Mouse (Mus musculus) cortical plate, adult 2 months (tissue): ENCODE measurements around the gene Rps6ka2. TPM values are rescaled to one million over a fixed set of nuclear protein-coding genes. Genes with fewer than 3 reads are reported as not detected.

Experiments
- H3K27ac ChIP-seq: fragments of 200-500 bp; 2 replicates; pipeline ENCODE4 v1.5.1; 2012; ENCODE audit warnings: low read length, control low read depth, inconsistent platforms; ENCODE audit not compliant: insufficient read depth
- H3K4me1 ChIP-seq: fragments of 200-500 bp; 2 replicates; pipeline ENCODE4 v1.6.1; 2011; ENCODE audit warnings: low read length; ENCODE audit not compliant: control insufficient read depth, insufficient read depth
- H3K4me3 ChIP-seq: fragments of 200-500 bp; 2 replicates; pipeline ENCODE4 v1.5.1; 2011; ENCODE audit warnings: mild to moderate bottlenecking, low read length, control low read depth; ENCODE audit not compliant: insufficient read depth
- CTCF ChIP-seq: fragments of 200-500 bp; IDR thresholded peaks from 2 replicates; pipeline ENCODE4 v1.5.1; 2011; ENCODE audit warnings: mild to moderate bottlenecking, control low read depth, low read length; ENCODE audit not compliant: insufficient read depth; ENCODE audit errors: extremely low read depth
- POLR2A ChIP-seq: fragments of 200-500 bp; IDR thresholded peaks from 2 replicates; pipeline ENCODE4 v1.6.1; 2011; ENCODE audit warnings: mild to moderate bottlenecking, low read length, control low read depth; ENCODE audit not compliant: insufficient read depth; ENCODE audit errors: extremely low read depth
- polyA plus RNA-seq: library from polyadenylated mRNA; depleted of rRNA; stranded (reverse); fragments of >200 nt; gene quantifications from 2 replicates; pipeline ENCODE4 v1.2.3, GENCODE M21; 2012

The Rps6ka2 gene
- polyA plus RNA-seq, 1 experiment: 48.3 TPM

- Histone ChIP-seq H3K4me1 (peaks cover 4% of the 10 kb centered on the region), H3K27ac (no peak overlapping the region), H3K4me3 (no peak overlapping the region)
- TF ChIP-seq POLR2A (no peak), CTCF (no peak)
Measured at GRCm38 (mm10) chr17:7219044-7219718, 49.3 kb downstream of the Rps6ka2 start.

- Histone ChIP-seq H3K4me3 (no peak overlapping the region), H3K4me1 (peaks cover 4% of the 10 kb centered on the region; the same call in 1 of the 2 replicates), H3K27ac (no peak overlapping the region)
- TF ChIP-seq CTCF: no peak
- TF ChIP-seq POLR2A: no peak
Measured at GRCm38 (mm10) chr17:7221310-7221709, 51.4 kb downstream of the Rps6ka2 start.

- TF ChIP-seq CTCF: no peak
- Histone ChIP-seq H3K4me3 (no peak overlapping the region), H3K27ac (no peak overlapping the region), H3K4me1 (peaks cover 4% of the 10 kb centered on the region; the same call in 1 of the 2 replicates)
Measured at GRCm38 (mm10) chr17:7222198-7222597, 52.3 kb downstream of the Rps6ka2 start.

GRCm38 (mm10) chr17:7228545-7228944 lies 58.6 kb downstream of the Rps6ka2 start:
- TF ChIP-seq POLR2A (no peak), CTCF (no peak)
- H3K4me1 ChIP-seq: peaks cover 12% of the 10 kb centered on the region

GRCm38 (mm10) chr17:7231312-7231711 lies 61.4 kb downstream of the Rps6ka2 start:
- H3K4me1 ChIP-seq: peaks cover 18% of the 10 kb centered on the region
- TF ChIP-seq POLR2A (no peak), CTCF (no peak)
- H3K27ac ChIP-seq: peak overlapping the region; percentile 41; the same call in 1 of the 2 replicates
- no peak overlapping the region for H3K4me3 ChIP-seq

More at GRCm38 (mm10) chr17:7228545-7228944, 58.6 kb downstream of the Rps6ka2 start:
- Histone ChIP-seq H3K27ac (no peak overlapping the region), H3K4me3 (no peak overlapping the region)

- no peak for TF ChIP-seq POLR2A
- no peak for TF ChIP-seq CTCF
- Histone ChIP-seq H3K27ac (peak overlapping the region; percentile 41; the same call in 1 of the 2 replicates), H3K4me1 (peaks cover 18% of the 10 kb centered on the region), H3K4me3 (no peak overlapping the region)
Measured at GRCm38 (mm10) chr17:7231790-7232189, 61.9 kb downstream of the Rps6ka2 start.

- Histone ChIP-seq H3K4me3 (no peak overlapping the region), H3K27ac (peak overlapping the region; percentile 64; the same call in 1 of the 2 replicates), H3K4me1 (peaks cover 18% of the 10 kb centered on the region)
- TF ChIP-seq CTCF: no peak
- TF ChIP-seq POLR2A: no peak
Measured at GRCm38 (mm10) chr17:7232400-7232799, 62.5 kb downstream of the Rps6ka2 start.

GRCm38 (mm10) chr17:7233197-7233596 lies 63.3 kb downstream of the Rps6ka2 start:
- H3K27ac ChIP-seq: peak overlapping the region; percentile 64
- TF ChIP-seq CTCF: no peak
- peaks cover 18% of the 10 kb centered on the region for H3K4me1 ChIP-seq

GRCm38 (mm10) chr17:7237706-7238105 lies 67.8 kb downstream of the Rps6ka2 start:
- no peak overlapping the region for H3K27ac ChIP-seq
- no peak for TF ChIP-seq CTCF
- no peak for TF ChIP-seq POLR2A
- peaks cover 15% of the 10 kb centered on the region for H3K4me1 ChIP-seq

More at GRCm38 (mm10) chr17:7233197-7233596, 63.3 kb downstream of the Rps6ka2 start:
- H3K4me3 ChIP-seq: no peak overlapping the region

GRCm38 (mm10) chr17:7238766-7239165 lies 68.9 kb downstream of the Rps6ka2 start:
- Histone ChIP-seq H3K4me1 (peaks cover 7% of the 10 kb centered on the region), H3K4me3 (no peak overlapping the region), H3K27ac (no peak overlapping the region)
- no peak for TF ChIP-seq CTCF
- TF ChIP-seq POLR2A: no peak

More at GRCm38 (mm10) chr17:7237706-7238105, 67.8 kb downstream of the Rps6ka2 start:
- no peak overlapping the region for H3K4me3 ChIP-seq
